Mouse (Mus musculus): ENCODE measurements around the gene Gm42372. TPM values are rescaled to one million over a fixed set of nuclear protein-coding genes. Genes with fewer than 3 reads are reported as not detected.

Gm42372 gene
- polyA plus RNA-seq, 1 experiment, result 1.1 TPM

- H3K27me3 ChIP-seq (ENCODE audit: control insufficient read depth, insufficient read depth, low read length, poor library complexity, severe bottlenecking), result no peaks in the 10 kb centered on the region
- no peak overlapping the region for H3K27ac ChIP-seq (ENCODE audit: insufficient read depth, low read length)
- H3K9ac ChIP-seq (ENCODE audit: low read depth, poor library complexity, severe bottlenecking), result 0 out of 2 replicates have a peak overlapping the region, but pooled peaks have one; percentile 78
- H3K4me1 ChIP-seq (ENCODE audit: control insufficient read depth, insufficient read depth, low read length), result peaks cover 2% of the 10 kb centered on the region
- TF ChIP-seq CTCF (IDR thresholded peaks at IDR 0.05; ENCODE audit: low read depth, low read length) (no peak), POLR2A (IDR thresholded peaks at IDR 0.05; ENCODE audit: insufficient read depth, low read length) (no peak)
- H3K9me3 ChIP-seq (replicated peaks; ENCODE audit: control insufficient read depth, insufficient read depth, low read length, poor library complexity, severe bottlenecking), result no peaks in the 10 kb centered on the region
- H3K36me3 ChIP-seq (ENCODE audit: control insufficient read depth, insufficient read depth, low read length, poor library complexity, severe bottlenecking), result peaks cover 13% of the 10 kb centered on the region
- H3K4me3 ChIP-seq (ENCODE audit: low read depth, low read length), result no peak overlapping the region; the same call in 1 of the 2 replicates
These were observed 42.6 kb downstream of the Gm42372 start for GRCm38 (mm10) chr7:17025505-17025894.

GRCm38 (mm10) chr7:17025896-17026622 is 43.2 kb downstream of the Gm42372 start:
- H3K9ac ChIP-seq (ENCODE audit: low read depth, poor library complexity, severe bottlenecking), result peak overlapping the region; percentile 78
- no peaks in the 10 kb centered on the region for H3K27me3 ChIP-seq (ENCODE audit: control insufficient read depth, insufficient read depth, low read length, poor library complexity, severe bottlenecking)
- H3K9me3 ChIP-seq (replicated peaks; ENCODE audit: control insufficient read depth, insufficient read depth, low read length, poor library complexity, severe bottlenecking), result no peaks in the 10 kb centered on the region
- no peak overlapping the region for H3K27ac ChIP-seq (ENCODE audit: insufficient read depth, low read length)
- H3K4me1 ChIP-seq (ENCODE audit: control insufficient read depth, insufficient read depth, low read length), result peaks cover 2% of the 10 kb centered on the region
- TF ChIP-seq EP300 (IDR thresholded peaks at IDR 0.05; ENCODE audit: insufficient read depth, low read depth, low read length) (no peak), CTCF (IDR thresholded peaks at IDR 0.05; ENCODE audit: low read depth, low read length) (no peak), POLR2A (IDR thresholded peaks at IDR 0.05; ENCODE audit: insufficient read depth, low read length) (no peak)
- H3K4me3 ChIP-seq (ENCODE audit: low read depth, low read length), result peak overlapping the region; percentile 83
- peaks cover 13% of the 10 kb centered on the region for H3K36me3 ChIP-seq (ENCODE audit: control insufficient read depth, insufficient read depth, low read length, poor library complexity, severe bottlenecking)

GRCm38 (mm10) chr7:17026710-17027587 is 44.1 kb downstream of the Gm42372 start:
- Histone ChIP-seq H3K9ac (ENCODE audit: low read depth, poor library complexity, severe bottlenecking) (peak overlapping the region; percentile 78), H3K4me1 (ENCODE audit: control insufficient read depth, insufficient read depth, low read length) (peaks cover 2% of the 10 kb centered on the region), H3K27ac (ENCODE audit: insufficient read depth, low read length) (peak overlapping the region; percentile 4; the same call in 1 of the 2 replicates), H3K27me3 (ENCODE audit: control insufficient read depth, insufficient read depth, low read length, poor library complexity, severe bottlenecking) (no peaks in the 10 kb centered on the region), H3K9me3 (replicated peaks; ENCODE audit: control insufficient read depth, insufficient read depth, low read length, poor library complexity, severe bottlenecking) (no peaks in the 10 kb centered on the region), H3K36me3 (ENCODE audit: control insufficient read depth, insufficient read depth, low read length, poor library complexity, severe bottlenecking) (peaks cover 6% of the 10 kb centered on the region), H3K4me3 (ENCODE audit: low read depth, low read length) (peak overlapping the region; percentile 83)
- TF ChIP-seq EP300 (IDR thresholded peaks at IDR 0.05; ENCODE audit: insufficient read depth, low read depth, low read length), result no peak
- TF ChIP-seq POLR2A (IDR thresholded peaks at IDR 0.05; ENCODE audit: insufficient read depth, low read length), result no peak
- TF ChIP-seq CTCF (IDR thresholded peaks at IDR 0.05; ENCODE audit: low read depth, low read length), result peak; percentile 71

DNA sequence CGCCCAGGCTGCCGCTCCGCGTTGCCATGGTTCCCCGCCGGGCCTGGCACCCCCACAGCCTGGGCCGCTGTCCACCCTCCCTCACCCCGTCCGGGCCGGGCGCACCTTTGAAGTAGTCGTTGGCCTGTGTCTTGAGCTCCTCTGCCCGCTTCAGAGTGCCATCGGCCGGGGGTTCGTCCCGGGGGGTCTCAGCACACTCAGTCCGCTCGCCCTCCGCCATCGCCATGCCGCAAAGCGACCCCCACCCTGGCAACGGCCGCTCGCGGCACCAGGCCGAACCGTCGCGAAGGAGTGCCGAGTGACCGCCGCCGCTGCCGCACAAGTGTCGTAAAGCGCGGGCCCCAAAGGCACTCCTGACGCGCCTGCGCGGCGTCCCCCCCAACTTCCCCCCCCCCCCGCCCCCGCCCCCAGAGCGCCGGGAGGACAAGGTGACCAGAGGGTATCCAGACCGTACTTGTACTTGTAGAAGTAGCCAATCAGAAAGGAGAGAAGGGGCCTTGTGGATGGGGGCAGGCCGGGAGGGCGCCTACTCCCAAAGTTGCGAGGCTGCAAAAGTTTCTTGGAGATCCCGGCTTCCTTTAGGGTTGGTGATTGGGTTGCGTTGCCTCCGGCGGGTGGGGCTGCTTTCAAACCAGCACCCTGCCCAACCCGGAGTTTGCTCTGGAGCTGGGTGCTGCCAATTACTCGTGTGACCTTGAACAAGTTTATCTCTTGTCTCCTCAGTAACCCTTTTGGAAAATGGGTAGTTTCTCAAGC is 44.9 kb downstream of the Gm42372 start, which contains the start of gene Ppp5c:
TSS of gene Ppp5c (minus strand) at position 337 of the 756 bp plus-strand sequence.
- H3K9ac ChIP-seq (ENCODE audit: low read depth, poor library complexity, severe bottlenecking), result peak within 1 kb of the TSS; percentile 78
- H3K27ac ChIP-seq (ENCODE audit: insufficient read depth, low read length), result peak within 1 kb of the TSS; percentile 55; the same call in 1 of the 2 replicates

GRCm38 (mm10) chr7:17028923-17029322 is 46.0 kb downstream of the Gm42372 start:
- no peaks in the 10 kb centered on the region for H3K27me3 ChIP-seq (ENCODE audit: control insufficient read depth, insufficient read depth, low read length, poor library complexity, severe bottlenecking)
- H3K36me3 ChIP-seq (ENCODE audit: control insufficient read depth, insufficient read depth, low read length, poor library complexity, severe bottlenecking), result no peaks in the 10 kb centered on the region
- no peak overlapping the region for H3K4me3 ChIP-seq (ENCODE audit: low read depth, low read length)
- H3K9ac ChIP-seq (ENCODE audit: low read depth, poor library complexity, severe bottlenecking), result no peak overlapping the region
- no peak overlapping the region for H3K27ac ChIP-seq (ENCODE audit: insufficient read depth, low read length)
- peaks cover 2% of the 10 kb centered on the region for H3K4me1 ChIP-seq (ENCODE audit: control insufficient read depth, insufficient read depth, low read length)
- TF ChIP-seq CTCF (IDR thresholded peaks at IDR 0.05; ENCODE audit: low read depth, low read length) (no peak), EP300 (IDR thresholded peaks at IDR 0.05; ENCODE audit: insufficient read depth, low read depth, low read length) (no peak), POLR2A (IDR thresholded peaks at IDR 0.05; ENCODE audit: insufficient read depth, low read length) (no peak)
- H3K9me3 ChIP-seq (replicated peaks; ENCODE audit: control insufficient read depth, insufficient read depth, low read length, poor library complexity, severe bottlenecking), result no peaks in the 10 kb centered on the region

More for the DNA sequence above, 44.9 kb downstream of the Gm42372 start, which contains the start of gene Ppp5c:
- Histone ChIP-seq H3K9me3 (replicated peaks; ENCODE audit: control insufficient read depth, insufficient read depth, low read length, poor library complexity, severe bottlenecking) (no peaks in the 10 kb centered on the region), H3K27me3 (ENCODE audit: control insufficient read depth, insufficient read depth, low read length, poor library complexity, severe bottlenecking) (no peaks in the 10 kb centered on the region), H3K36me3 (ENCODE audit: control insufficient read depth, insufficient read depth, low read length, poor library complexity, severe bottlenecking) (no peaks in the 10 kb centered on the region), H3K4me1 (ENCODE audit: control insufficient read depth, insufficient read depth, low read length) (peaks cover 2% of the 10 kb centered on the region), H3K4me3 (ENCODE audit: low read depth, low read length) (peak within 1 kb of the TSS; percentile 83)
- 0 out of 2 replicates have a peak, but pooled peaks have one; percentile 29 for TF ChIP-seq EP300 (IDR thresholded peaks at IDR 0.05; ENCODE audit: insufficient read depth, low read depth, low read length)
- no peak for TF ChIP-seq CTCF (IDR thresholded peaks at IDR 0.05; ENCODE audit: low read depth, low read length)
- TF ChIP-seq POLR2A (IDR thresholded peaks at IDR 0.05; ENCODE audit: insufficient read depth, low read length), result no peak
